ENCODE assay signal across 20 mouse cellular contexts in genomic region chr16:43045611-43046010, GRCm38 (mm10).
A peak's percentile ranks its signal among the peaks of the same experiment; 100 is the strongest.
DNase-seq lines count a peak whose midpoint lies in the region; ATAC-seq and TF ChIP-seq lines count a peak whose summit lies in the region.
"Had no signal": no experiment of that assay in that cellular context is flagged by ENCODE, and none has a peak within 500 bp of the region (broad histone marks: within the 10 kb centered on the region; RNA-seq: fewer than 3 reads in every experiment).

No protein-coding gene starts in this region.

- peak; percentile 63 for DNase-seq in kidney, adult 2 months
- DNase-seq in kidney, adult 9 months = peak; percentile 58
- peak; percentile 74 for DNase-seq in liver, adult 2 months (ENCODE audit: extremely low read depth, low read depth, low spot score)
- no peak for DNase-seq in liver, postnatal 0 days
- DNase-seq in adipocyte (ENCODE audit: low spot score) = peak; percentile 53
- DNase-seq: adrenal gland, adult 8-10 months; adrenal gland, postnatal 14 days; adrenal gland, postnatal 36 days; cerebellum, adult 11-12 months; cerebellum, adult 2 months; cerebellum, adult 9-10 months; cerebellum, postnatal 10 days; cerebellum, postnatal 25 days had no signal

- no peaks in the 10 kb centered on the region for H3K4me1 ChIP-seq in kidney, adult 2 months (ENCODE audit: control insufficient read depth, insufficient read depth, low read length)
- H3K4me1 ChIP-seq in kidney, embryonic 15.5 days = no peaks in the 10 kb centered on the region
- H3K4me1 ChIP-seq in kidney, embryonic 14.5 days (ENCODE audit: control insufficient read depth, insufficient read depth, low read length) = no peaks in the 10 kb centered on the region
- peaks cover 3% of the 10 kb centered on the region; the same call in 1 of the 2 replicates for H3K4me1 ChIP-seq in liver, adult 2 months (ENCODE audit: control insufficient read depth, insufficient read depth, low read length)
- H3K4me1 ChIP-seq in liver, postnatal 0 days (ENCODE audit: insufficient read depth) = no peaks in the 10 kb centered on the region
- H3K4me1 ChIP-seq: embryonic facial prominence, embryonic 10.5 days; embryonic facial prominence, embryonic 12.5 days; forebrain, embryonic 13.5 days; forebrain, embryonic 15.5 days had no signal

- no peaks in the 10 kb centered on the region for H3K36me3 ChIP-seq in kidney, adult 2 months (ENCODE audit: control insufficient read depth, insufficient read depth, low read length)
- no peaks in the 10 kb centered on the region for H3K36me3 ChIP-seq in kidney, embryonic 15.5 days
- no peaks in the 10 kb centered on the region for H3K36me3 ChIP-seq in kidney, embryonic 14.5 days (ENCODE audit: control insufficient read depth, insufficient read depth, low read length)
- no peaks in the 10 kb centered on the region for H3K36me3 ChIP-seq in liver, adult 2 months (ENCODE audit: control insufficient read depth, insufficient read depth, low read length)
- H3K36me3 ChIP-seq in liver, postnatal 0 days (replicated peaks; ENCODE audit: insufficient read depth, low read length) = no peaks in the 10 kb centered on the region
- H3K36me3 ChIP-seq: embryonic facial prominence, embryonic 10.5 days; embryonic facial prominence, embryonic 12.5 days; forebrain, embryonic 15.5 days had no signal

- no peak overlapping the region for H3K27ac ChIP-seq in kidney, adult 2 months (ENCODE audit: insufficient read depth, low read depth, low read length)
- no peak overlapping the region for H3K27ac ChIP-seq in kidney, embryonic 15.5 days
- no peak overlapping the region for H3K27ac ChIP-seq in kidney, embryonic 14.5 days (ENCODE audit: low read depth, low read length)
- H3K27ac ChIP-seq in liver, adult 2 months (replicated peaks; ENCODE audit: insufficient read depth, low read depth, low read length) = no peak overlapping the region; the same call in 1 of the 2 replicates
- H3K27ac ChIP-seq in liver, postnatal 0 days (ENCODE audit: low read depth) = no peak overlapping the region
- H3K27ac ChIP-seq: embryonic facial prominence, embryonic 10.5 days; embryonic facial prominence, embryonic 12.5 days; forebrain, embryonic 13.5 days; forebrain, embryonic 15.5 days had no signal

- H3K4me2 ChIP-seq in kidney, embryonic 15.5 days = no peak overlapping the region
- no peak overlapping the region for H3K4me2 ChIP-seq in kidney, embryonic 14.5 days (replicated peaks; ENCODE audit: low read depth, low read length)
- no peak overlapping the region for H3K4me2 ChIP-seq in liver, postnatal 0 days (ENCODE audit: low read depth, low read length)
- H3K4me2 ChIP-seq: embryonic facial prominence, embryonic 12.5 days; forebrain, embryonic 13.5 days; forebrain, embryonic 15.5 days had no signal

- no peaks in the 10 kb centered on the region; the same call in 1 of the 2 replicates for H3K79me2 ChIP-seq in liver, adult 2 months (ENCODE audit: control insufficient read depth, insufficient read depth, low read length)

- no peak overlapping the region for H3K4me3 ChIP-seq in kidney, adult 2 months (ENCODE audit: insufficient read depth, low read depth, low read length)
- no peak overlapping the region for H3K4me3 ChIP-seq in kidney, embryonic 15.5 days (replicated peaks)
- no peak overlapping the region for H3K4me3 ChIP-seq in kidney, embryonic 14.5 days (ENCODE audit: low read length)
- H3K4me3 ChIP-seq in liver, adult 2 months (ENCODE audit: insufficient read depth, low read depth, low read length) = no peak overlapping the region
- H3K4me3 ChIP-seq in liver, postnatal 0 days (ENCODE audit: low read depth, low read length) = no peak overlapping the region
- H3K4me3 ChIP-seq: embryonic facial prominence, embryonic 10.5 days; embryonic facial prominence, embryonic 12.5 days; forebrain, embryonic 13.5 days; forebrain, embryonic 15.5 days had no signal

- no peaks in the 10 kb centered on the region for H3K27me3 ChIP-seq in kidney, adult 2 months (replicated peaks; ENCODE audit: control insufficient read depth, insufficient read depth, low read length)
- H3K27me3 ChIP-seq in kidney, embryonic 15.5 days = no peaks in the 10 kb centered on the region
- no peaks in the 10 kb centered on the region for H3K27me3 ChIP-seq in kidney, embryonic 14.5 days (ENCODE audit: control insufficient read depth, insufficient read depth, low read length)
- no peaks in the 10 kb centered on the region for H3K27me3 ChIP-seq in liver, adult 2 months (ENCODE audit: control insufficient read depth, insufficient read depth, low read length)
- no peaks in the 10 kb centered on the region for H3K27me3 ChIP-seq in liver, postnatal 0 days (ENCODE audit: insufficient read depth, low read length)
- H3K27me3 ChIP-seq: embryonic facial prominence, embryonic 12.5 days; forebrain, embryonic 13.5 days; forebrain, embryonic 15.5 days had no signal

- TF ChIP-seq POLR2A in kidney, adult 2 months (IDR thresholded peaks at IDR 0.05; ENCODE audit: low read depth, low read length) = no peak
- TF ChIP-seq POLR2A in liver, adult 2 months (IDR thresholded peaks at IDR 0.05; ENCODE audit: extremely low read depth, insufficient read depth, low read length) = no peak

- no peaks in the 10 kb centered on the region for H3K9me3 ChIP-seq in kidney, embryonic 15.5 days (replicated peaks)
- peaks cover 2% of the 10 kb centered on the region; the same call in 1 of the 2 replicates for H3K9me3 ChIP-seq in kidney, embryonic 14.5 days (ENCODE audit: control insufficient read depth, low read length)
- H3K9me3 ChIP-seq in liver, postnatal 0 days (ENCODE audit: low read length) = peaks cover 3% of the 10 kb centered on the region; the same call in 1 of the 2 replicates
- H3K9me3 ChIP-seq: embryonic facial prominence, embryonic 10.5 days; embryonic facial prominence, embryonic 12.5 days; forebrain, embryonic 13.5 days; forebrain, embryonic 15.5 days had no signal

- H3K9ac ChIP-seq in kidney, embryonic 15.5 days = no peak overlapping the region
- no peak overlapping the region for H3K9ac ChIP-seq in kidney, embryonic 14.5 days (ENCODE audit: low read depth, low read length)
- H3K9ac ChIP-seq in liver, adult 2 months (ENCODE audit: low read depth, low read length) = no peak overlapping the region
- no peak overlapping the region for H3K9ac ChIP-seq in liver, postnatal 0 days (replicated peaks)
- H3K9ac ChIP-seq: embryonic facial prominence, embryonic 12.5 days; forebrain, embryonic 13.5 days; forebrain, embryonic 15.5 days had no signal

- no peak for TF ChIP-seq CTCF in kidney, adult 2 months (conservative IDR thresholded peaks at IDR 0.05; ENCODE audit: insufficient read depth, insufficient read length, low read depth, low read length)
- no peak for TF ChIP-seq CTCF in liver, adult 2 months (IDR thresholded peaks at IDR 0.05; ENCODE audit: low read depth, low read length)
- no peak for TF ChIP-seq CTCF in liver, postnatal 0 days (IDR thresholded peaks at IDR 0.05; ENCODE audit: low read depth)

- no peak for TF ChIP-seq EP300 in liver, postnatal 0 days (IDR thresholded peaks at IDR 0.05; ENCODE audit: low read depth)

- ATAC-seq in kidney, embryonic 15.5 days (replicated peaks; ENCODE audit: low FRiP score) = no peak
- no peak for ATAC-seq in kidney, embryonic 14.5 days (ENCODE audit: low FRiP score, low TSS enrichment)
- no peak for ATAC-seq in liver, postnatal 0 days
- no peak for ATAC-seq in frontal cortex, adult (ENCODE audit: low TSS enrichment)
- ATAC-seq: forebrain, embryonic 13.5 days; forebrain, embryonic 15.5 days had no signal
